Mouse (Mus musculus): ENCODE measurements around the gene Olfr1342. TPM values are rescaled to one million over a fixed set of nuclear protein-coding genes. Genes with fewer than 3 reads are reported as not detected.

Gene Olfr1342
- not detected for polyA plus RNA-seq (2017; shearing (Covaris generic))

GRCm38 (mm10) chr4:118692412-118692973, at the start of gene Olfr1342:
Gene Olfr1342, minus strand, starts transcription at chr4:118692756.
- no peak for ATAC-seq

GRCm38 (mm10) chr4:118741881-118742280, 49.3 kb upstream of the Olfr1342 start:
- ATAC-seq = no peak

- ATAC-seq = no peak
Measured at GRCm38 (mm10) chr4:118740988-118741698, 48.6 kb upstream of the Olfr1342 start.

- no peak for ATAC-seq
Measured at GRCm38 (mm10) chr4:118739574-118739973, 47.0 kb upstream of the Olfr1342 start.

- ATAC-seq = no peak
Measured at GRCm38 (mm10) chr4:118731875-118732274, 39.3 kb upstream of the Olfr1342 start, which contains the start of gene Olfr1339. Gene Olfr1339, plus strand, starts transcription at chr4:118732175.

- ATAC-seq = no peak
Measured at GRCm38 (mm10) chr4:118721742-118722483, 29.4 kb upstream of the Olfr1342 start.

GRCm38 (mm10) chr4:118719838-118720237, 27.3 kb upstream of the Olfr1342 start, which contains the start of gene Olfr1340:
Gene Olfr1340, plus strand, starts transcription at chr4:118720138.
- ATAC-seq = no peak

- no peak for ATAC-seq
Measured at GRCm38 (mm10) chr4:118711656-118712055, 19.1 kb upstream of the Olfr1342 start.

- no peak for ATAC-seq
Measured at GRCm38 (mm10) chr4:118708086-118708485, 15.5 kb upstream of the Olfr1342 start.

GRCm38 (mm10) chr4:118703223-118703622, 10.7 kb upstream of the Olfr1342 start, which contains the start of gene Olfr1341:
Gene Olfr1341, plus strand, starts transcription at chr4:118703523.
- no peak for ATAC-seq

GRCm38 (mm10) chr4:118693812-118694211, 1.3 kb upstream of the Olfr1342 start:
- ATAC-seq = no peak

- no peak for ATAC-seq
Measured at GRCm38 (mm10) chr4:118687086-118687485, 5.5 kb downstream of the Olfr1342 start.

GRCm38 (mm10) chr4:118658652-118659051, 33.9 kb downstream of the Olfr1342 start, which contains the start of gene Olfr62:
Gene Olfr62, plus strand, starts transcription at chr4:118658952.
- ATAC-seq = no peak

- no peak for ATAC-seq
Measured at GRCm38 (mm10) chr4:118645234-118645633, 47.3 kb downstream of the Olfr1342 start.

- no peak for ATAC-seq
Measured at GRCm38 (mm10) chr4:118642346-118643190, 50.0 kb downstream of the Olfr1342 start.

Other genes with a start within 250 kb of the Olfr1342 start
- gene Mpl, start 235.2 kb downstream of the Olfr1342 start, polyA plus RNA-seq (2017; shearing (Covaris generic)) = not detected
- not detected for gene Tie1, start 202.7 kb downstream of the Olfr1342 start, polyA plus RNA-seq (2017; shearing (Covaris generic))
- gene 2610528J11Rik, start 165.8 kb downstream of the Olfr1342 start, polyA plus RNA-seq (2017; shearing (Covaris generic)) = not detected
- gene Tmem125, start 148.7 kb downstream of the Olfr1342 start, polyA plus RNA-seq (2017; shearing (Covaris generic)) = not detected
- gene Cfap57, start 72.0 kb downstream of the Olfr1342 start, polyA plus RNA-seq (2017; shearing (Covaris generic)) = under 1 TPM in 1 of 3 experiments, not detected in 2; 0.09 TPM
- 100 to 1,000 TPM; 160 to 179 (median 172) TPM for gene Ebna1bp2, start 72.0 kb downstream of the Olfr1342 start, polyA plus RNA-seq (2017; shearing (Covaris generic))
- not detected for gene Olfr62, start 33.8 kb downstream of the Olfr1342 start, polyA plus RNA-seq (2017; shearing (Covaris generic))
- gene Olfr1341, start 10.8 kb upstream of the Olfr1342 start, polyA plus RNA-seq (2017; shearing (Covaris generic)) = not detected
- gene Olfr1340, start 27.4 kb upstream of the Olfr1342 start, polyA plus RNA-seq (2017; shearing (Covaris generic)) = not detected
- not detected for gene Olfr1339, start 39.4 kb upstream of the Olfr1342 start, polyA plus RNA-seq (2017; shearing (Covaris generic))
- gene Olfr1338, start 66.0 kb upstream of the Olfr1342 start, polyA plus RNA-seq (2017; shearing (Covaris generic)) = not detected
- gene Olfr1337, start 89.8 kb upstream of the Olfr1342 start, polyA plus RNA-seq (2017; shearing (Covaris generic)) = not detected
- gene Olfr1335, start 117.2 kb upstream of the Olfr1342 start, polyA plus RNA-seq (2017; shearing (Covaris generic)) = not detected
- not detected for gene Olfr1333, start 143.5 kb upstream of the Olfr1342 start, polyA plus RNA-seq (2017; shearing (Covaris generic))
- gene Olfr1331, start 171.9 kb upstream of the Olfr1342 start, polyA plus RNA-seq (2017; shearing (Covaris generic)) = not detected
- gene Olfr1330, start 195.8 kb upstream of the Olfr1342 start, polyA plus RNA-seq (2017; shearing (Covaris generic)) = under 1 TPM in 1 of 3 experiments, not detected in 2; 0.11 TPM
- gene Olfr1329, start 224.7 kb upstream of the Olfr1342 start, polyA plus RNA-seq (2017; shearing (Covaris generic)) = not detected
- not detected for gene Olfr1328, start 245.9 kb upstream of the Olfr1342 start, polyA plus RNA-seq (2017; shearing (Covaris generic))

Measured in inflammation-experienced regulatory T-cells, adult 6 months (primary cell).